Mouse (Mus musculus): ENCODE data around the gene Herpud2. TPM values are rescaled to one million over a fixed set of nuclear protein-coding genes. Genes with fewer than 3 reads are reported as not detected.
A peak's percentile ranks its signal among the peaks of the same experiment; 100 is the strongest.

Gene Herpud2
- polyA plus RNA-seq, 1 experiment from 2014 or later: 32.0 TPM

- no peak overlapping the region for H3K4me2 ChIP-seq
- no peaks in the 10 kb centered on the region for H3K9me3 ChIP-seq
- ATAC-seq (ENCODE audit: borderline replicate concordance, extremely low read depth, low FRiP score, low TSS enrichment): peak; percentile 62; the same call in 1 of the 2 replicates
- no peak overlapping the region for H3K4me3 ChIP-seq
- WGBS: 25% methylated on average over 3 of the region's 3 CpGs
- no peaks in the 10 kb centered on the region for H3K36me3 ChIP-seq
- no peaks in the 10 kb centered on the region for H3K27me3 ChIP-seq
- peak overlapping the region; percentile 34; the same call in 1 of the 2 replicates for H3K27ac ChIP-seq
- H3K4me1 ChIP-seq: peaks cover 11% of the 10 kb centered on the region; the same call in 1 of the 2 replicates
- no peak overlapping the region for H3K9ac ChIP-seq
Measured at GRCm38 (mm10) chr9:25075977-25076376, 75.6 kb downstream of the Herpud2 start.

- no peaks in the 10 kb centered on the region for H3K9me3 ChIP-seq
- H3K9ac ChIP-seq: no peak overlapping the region
- WGBS: 88% methylated on average over 1 of the region's 1 CpGs
- no peaks in the 10 kb centered on the region for H3K36me3 ChIP-seq
- peaks cover 11% of the 10 kb centered on the region; the same call in 1 of the 2 replicates for H3K4me1 ChIP-seq
- H3K27ac ChIP-seq: no peak overlapping the region
- ATAC-seq (ENCODE audit: borderline replicate concordance, extremely low read depth, low FRiP score, low TSS enrichment): no peak
- H3K4me3 ChIP-seq: no peak overlapping the region
- no peak overlapping the region for H3K4me2 ChIP-seq
- no peaks in the 10 kb centered on the region for H3K27me3 ChIP-seq
Measured at GRCm38 (mm10) chr9:25072666-25073065, 79.0 kb downstream of the Herpud2 start.

GRCm38 (mm10) chr9:25058726-25059125, 92.9 kb downstream of the Herpud2 start:
- 26% methylated on average over 3 of the region's 3 CpGs for WGBS
- H3K4me3 ChIP-seq: no peak overlapping the region
- H3K27me3 ChIP-seq: no peaks in the 10 kb centered on the region
- no peak overlapping the region for H3K27ac ChIP-seq
- no peak overlapping the region for H3K9ac ChIP-seq
- H3K36me3 ChIP-seq: no peaks in the 10 kb centered on the region
- no peaks in the 10 kb centered on the region for H3K9me3 ChIP-seq
- 0 out of 2 replicates have a peak, but pooled peaks cover 3% of the 10 kb centered on the region for H3K4me1 ChIP-seq
- no peak overlapping the region for H3K4me2 ChIP-seq
- ATAC-seq (ENCODE audit: borderline replicate concordance, extremely low read depth, low FRiP score, low TSS enrichment): no peak

Other genes starting within 250 kb of the Herpud2 start
- gene Gm10181, start 62.4 kb downstream of the Herpud2 start, polyA plus RNA-seq (2015; fragmentation: Nextera tagmentation; extraction: Ambion mirVana): not detected in 2 replicates
- gene Sept7, start 100.6 kb upstream of the Herpud2 start, polyA plus RNA-seq (2015; fragmentation: Nextera tagmentation; extraction: Ambion mirVana): 296 and 305 TPM in 2 replicates

All from lung, embryonic 15.5 days (tissue).